Mouse (Mus musculus) bone marrow, adult 2 months (tissue): ENCODE measurements around the gene Tubb3.

Source experiments
- CTCF ChIP-seq: fragments of 200-500 bp; IDR thresholded peaks from 2 replicates; pipeline ENCODE4 v1.5.1; 2011; ENCODE audit warnings: low read length, control low read depth; ENCODE audit not compliant: control insufficient read depth, insufficient read depth
- POLR2A ChIP-seq: fragments of 200-500 bp; IDR thresholded peaks from 2 replicates; pipeline ENCODE4 v1.6.1; 2011; ENCODE audit warnings: low read depth, mild to moderate bottlenecking, control low read depth, low read length, borderline replicate concordance; ENCODE audit not compliant: control insufficient read depth

DNA sequence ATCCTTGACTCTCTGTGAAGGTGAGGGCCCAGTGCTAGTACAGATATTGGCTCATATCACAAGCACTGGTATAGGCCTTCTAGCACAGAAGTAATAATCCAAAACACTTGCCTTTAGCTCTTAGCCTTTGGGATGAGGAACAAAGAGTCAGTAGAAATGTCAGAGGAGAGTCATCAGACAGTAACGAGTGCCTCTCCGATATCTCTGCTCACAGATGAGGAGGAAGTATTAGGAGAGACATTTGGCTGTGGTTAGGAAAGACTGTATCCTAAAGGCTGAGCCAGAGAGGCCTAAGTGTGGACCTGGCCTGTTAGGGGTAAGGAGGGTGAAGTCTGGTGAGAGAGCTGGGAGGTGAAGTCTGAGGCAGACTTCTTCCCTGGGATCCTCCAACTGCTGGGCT, 30.6 kb downstream of the Tubb3 start:
- TF ChIP-seq POLR2A (no peak), CTCF (no peak)
